Mouse (Mus musculus) heart, embryonic 10.5 days (tissue): ENCODE measurements at regions not wholly inside any gene's neighbourhood (a gene's known extent, or its start where the extent isn't known, plus 50 kb on each side); places are given as distances from the start of the nearest gene placed in this dataset.
A peak's percentile ranks its signal among the peaks of the same experiment; 100 is the strongest.
"Not testable (repeated sequence)": the region's sequence is repeated elsewhere in the genome, so short reads cannot be mapped to it uniquely, and the experiment has no call there.

Source experiments
- DNase-seq: peaks from one replicate; pipeline ENCODE4 v3.0.0-alpha.2; 2017; ENCODE audit warnings: low spot score
- H3K27ac ChIP-seq: fragments of 300-500 bp; sonication (generic); 2 replicates; pipeline ENCODE4 v1.5.1; 2016; ENCODE audit warnings: mild to moderate bottlenecking
- H3K27me3 ChIP-seq: fragments of 300-500 bp; sonication (generic); 2 replicates; pipeline ENCODE4 v1.6.1; 2016; ENCODE audit warnings: mild to moderate bottlenecking; ENCODE audit not compliant: poor library complexity, insufficient read depth, severe bottlenecking
- H3K36me3 ChIP-seq: fragments of 300-500 bp; sonication (generic); 2 replicates; pipeline ENCODE4 v1.6.1; 2016; ENCODE audit warnings: mild to moderate bottlenecking, moderate library complexity
- H3K4me1 ChIP-seq: fragments of 300-500 bp; sonication (generic); 2 replicates; pipeline ENCODE4 v1.6.1; 2016; ENCODE audit warnings: mild to moderate bottlenecking
- H3K4me3 ChIP-seq: fragments of 300-500 bp; sonication (generic); 2 replicates; pipeline ENCODE4 v1.5.1; 2016; ENCODE audit warnings: mild to moderate bottlenecking, moderate library complexity
- H3K9me3 ChIP-seq: fragments of 300-500 bp; sonication (generic); 2 replicates; pipeline ENCODE4 v1.6.1; 2016; ENCODE audit warnings: mild to moderate bottlenecking, moderate library complexity
- WGBS: fragments of 180-500 bp; shearing (Covaris S2); methylation state at CpG from one replicate; pipeline ENCODE4 v1.1.7; 2016; 5-methylcytosine and 5-hydroxymethylcytosine counted together

GRCm38 (mm10) chr16:86838457-86839337 is 515.3 kb upstream of the N6amt1 start:
- H3K27ac ChIP-seq, result peak overlapping the region; percentile 81
- 16% methylated on average over 6 of the region's 6 CpGs for WGBS

GRCm38 (mm10) chr16:86827645-86828044 is 526.3 kb upstream of the N6amt1 start:
- DNase-seq, result no peak
- H3K4me1 ChIP-seq, result no peaks in the 10 kb centered on the region
- no peak overlapping the region for H3K27ac ChIP-seq
- H3K36me3 ChIP-seq, result no peaks in the 10 kb centered on the region
- H3K9me3 ChIP-seq, result no peaks in the 10 kb centered on the region
- WGBS, result 49% methylated on average over 1 of the region's 1 CpGs
- H3K4me3 ChIP-seq, result no peak overlapping the region
- H3K27me3 ChIP-seq, result no peaks in the 10 kb centered on the region

More at GRCm38 (mm10) chr16:86838457-86839337, 515.3 kb upstream of the N6amt1 start:
- Histone ChIP-seq H3K9me3 (no peaks in the 10 kb centered on the region), H3K27me3 (no peaks in the 10 kb centered on the region), H3K4me3 (no peak overlapping the region), H3K36me3 (no peaks in the 10 kb centered on the region), H3K4me1 (peaks cover 26% of the 10 kb centered on the region)
- DNase-seq, result peak; percentile 75

GRCm38 (mm10) chr16:86826641-86827040 is 527.3 kb upstream of the N6amt1 start:
- Histone ChIP-seq H3K9me3 (no peaks in the 10 kb centered on the region), H3K27ac (no peak overlapping the region), H3K4me3 (no peak overlapping the region), H3K36me3 (no peaks in the 10 kb centered on the region), H3K4me1 (no peaks in the 10 kb centered on the region), H3K27me3 (no peaks in the 10 kb centered on the region)
- no peak for DNase-seq
- 79% methylated on average over 4 of the region's 4 CpGs for WGBS

- Histone ChIP-seq H3K9me3 (no peaks in the 10 kb centered on the region), H3K4me1 (0 out of 2 replicates have a peak, but pooled peaks cover 5% of the 10 kb centered on the region), H3K27me3 (no peaks in the 10 kb centered on the region), H3K36me3 (no peaks in the 10 kb centered on the region), H3K27ac (no peak overlapping the region), H3K4me3 (no peak overlapping the region)
- WGBS, result 62% methylated on average over 1 of the region's 1 CpGs
- no peak for DNase-seq
Measured at GRCm38 (mm10) chr16:86823496-86823895, 530.5 kb upstream of the N6amt1 start.

DNA sequence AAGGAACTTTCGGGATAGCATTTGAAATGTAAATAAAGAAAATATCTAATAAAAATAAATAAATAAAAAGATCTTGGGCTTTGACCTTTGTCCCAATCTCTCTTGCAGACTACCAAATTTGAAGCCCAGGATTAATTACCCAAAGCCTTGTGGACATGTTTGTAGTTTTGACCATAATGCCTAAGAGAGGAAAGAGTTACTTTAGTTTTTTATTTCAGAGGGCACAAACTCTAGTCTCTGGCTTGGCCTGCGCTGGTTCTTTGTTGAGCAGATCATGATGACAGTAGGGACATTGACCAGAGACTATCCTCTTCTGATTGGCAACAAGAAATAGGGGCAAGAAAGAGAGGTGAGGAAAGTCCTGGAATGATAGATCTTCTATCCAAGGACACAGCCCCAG is 532.4 kb upstream of the N6amt1 start:
- DNase-seq, result no peak
- whole genome bisulfite sequencing, result 82% methylated on average over 2 of the region's 2 CpGs
- H3K27ac ChIP-seq, result no peak overlapping the region
- H3K36me3 ChIP-seq, result no peaks in the 10 kb centered on the region
- peaks cover 18% of the 10 kb centered on the region for H3K4me1 ChIP-seq
- no peaks in the 10 kb centered on the region for H3K9me3 ChIP-seq
- no peaks in the 10 kb centered on the region for H3K27me3 ChIP-seq
- H3K4me3 ChIP-seq, result no peak overlapping the region

- H3K36me3 ChIP-seq, H3K4me3 ChIP-seq, H3K27me3 ChIP-seq, H3K27ac ChIP-seq, H3K9me3 ChIP-seq, DNase-seq: not testable (repeated sequence)
- peaks cover 18% of the 10 kb centered on the region for H3K4me1 ChIP-seq
- 56% methylated on average over 1 of the region's 1 CpGs for WGBS
Measured at GRCm38 (mm10) chr16:86818639-86819038, 535.3 kb upstream of the N6amt1 start.

GRCm38 (mm10) chr16:86816763-86817593 is 537.0 kb upstream of the N6amt1 start:
- Histone ChIP-seq H3K4me3 (no peak overlapping the region), H3K27me3 (no peaks in the 10 kb centered on the region), H3K4me1 (peaks cover 18% of the 10 kb centered on the region), H3K36me3 (no peaks in the 10 kb centered on the region), H3K27ac (peak overlapping the region; percentile 69; the same call in 1 of the 2 replicates), H3K9me3 (no peaks in the 10 kb centered on the region)
- WGBS, result 36% methylated on average over 8 of the region's 8 CpGs
- no peak for DNase-seq

DNA sequence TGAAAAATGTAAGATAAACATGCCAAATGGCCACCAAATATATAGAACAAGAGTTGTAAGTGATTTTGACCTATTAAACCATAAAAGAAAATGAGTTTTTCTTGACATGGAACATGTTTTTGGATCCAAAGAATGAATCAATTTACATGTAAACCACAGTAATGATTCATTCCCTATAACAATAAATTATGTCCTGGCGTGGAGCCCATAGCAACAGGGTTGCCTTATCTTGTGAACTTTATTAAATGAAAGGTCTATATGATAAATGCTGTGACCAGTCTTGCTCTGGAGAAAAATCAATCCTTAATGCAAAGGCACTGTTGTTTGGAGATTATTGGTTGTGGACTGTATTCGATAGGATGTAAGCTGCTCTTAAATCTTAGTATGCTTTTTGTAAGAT is 538.0 kb upstream of the N6amt1 start:
- 86% methylated on average over 2 of the region's 2 CpGs for WGBS
- H3K27me3 ChIP-seq, result no peaks in the 10 kb centered on the region
- H3K4me1 ChIP-seq, result peaks cover 18% of the 10 kb centered on the region
- no peaks in the 10 kb centered on the region for H3K9me3 ChIP-seq
- no peak overlapping the region for H3K27ac ChIP-seq
- no peak overlapping the region for H3K4me3 ChIP-seq
- DNase-seq, result no peak
- no peaks in the 10 kb centered on the region for H3K36me3 ChIP-seq

DNA sequence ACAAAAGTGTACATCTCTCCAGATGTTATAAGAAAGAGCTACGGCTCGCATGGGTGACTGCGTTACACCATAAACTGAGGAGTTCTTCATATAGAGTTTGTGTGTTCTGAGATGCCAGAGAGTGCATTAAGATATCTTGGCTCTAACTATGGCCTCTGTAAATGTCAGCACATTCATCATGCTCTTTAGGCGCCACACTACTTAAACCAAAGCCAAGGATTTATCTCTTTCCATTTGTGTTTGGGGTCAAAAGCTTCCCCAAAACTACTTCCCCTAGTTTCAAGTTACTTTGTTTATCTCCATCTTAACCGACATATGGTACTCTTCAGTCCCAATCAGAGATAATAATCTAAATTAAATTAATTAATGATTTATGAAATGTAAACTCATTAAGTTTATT is 541.3 kb upstream of the N6amt1 start:
- no peaks in the 10 kb centered on the region for H3K36me3 ChIP-seq
- WGBS, result 71% methylated on average over 5 of the region's 5 CpGs
- no peak overlapping the region for H3K4me3 ChIP-seq
- no peaks in the 10 kb centered on the region for H3K9me3 ChIP-seq
- peaks cover 11% of the 10 kb centered on the region for H3K4me1 ChIP-seq
- no peak overlapping the region for H3K27ac ChIP-seq
- no peak for DNase-seq
- H3K27me3 ChIP-seq, result no peaks in the 10 kb centered on the region

- DNase-seq, result no peak
- Histone ChIP-seq H3K36me3 (no peaks in the 10 kb centered on the region), H3K9me3 (no peaks in the 10 kb centered on the region), H3K27me3 (no peaks in the 10 kb centered on the region), H3K4me1 (no peaks in the 10 kb centered on the region), H3K4me3 (no peak overlapping the region), H3K27ac (no peak overlapping the region)
- WGBS, result 81% methylated on average over 5 of the region's 5 CpGs
Measured at GRCm38 (mm10) chr16:86808644-86809324, 545.2 kb upstream of the N6amt1 start.

GRCm38 (mm10) chr16:86806374-86806773 is 547.6 kb upstream of the N6amt1 start:
- WGBS, result 70% methylated on average over 2 of the region's 2 CpGs
- DNase-seq, result no peak
- Histone ChIP-seq H3K27ac (no peak overlapping the region), H3K36me3 (no peaks in the 10 kb centered on the region), H3K9me3 (no peaks in the 10 kb centered on the region), H3K4me1 (no peaks in the 10 kb centered on the region), H3K27me3 (no peaks in the 10 kb centered on the region), H3K4me3 (no peak overlapping the region)

DNA sequence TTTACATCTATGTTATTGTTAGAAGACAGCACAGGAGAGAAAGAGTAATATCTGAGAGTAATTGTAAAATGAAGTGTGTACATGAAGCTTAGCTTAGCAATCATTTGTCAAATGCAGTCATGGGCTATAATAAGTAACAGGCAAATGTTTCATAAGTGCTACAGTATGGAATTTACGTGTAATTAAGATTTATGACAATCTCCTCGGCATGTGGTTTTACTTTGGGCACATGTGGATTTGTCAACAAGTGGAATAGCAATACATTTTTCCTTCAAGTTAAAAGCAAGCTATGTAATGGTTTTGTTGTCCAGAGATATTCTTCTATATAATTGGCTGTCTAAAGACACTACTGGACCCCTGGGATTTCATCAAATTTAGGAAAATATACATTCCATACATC is 577.9 kb upstream of the N6amt1 start:
- no peaks in the 10 kb centered on the region for H3K4me1 ChIP-seq
- H3K4me3 ChIP-seq, result no peak overlapping the region
- H3K27me3 ChIP-seq, result no peaks in the 10 kb centered on the region
- no peaks in the 10 kb centered on the region for H3K9me3 ChIP-seq
- H3K27ac ChIP-seq, result no peak overlapping the region
- WGBS, result 77% methylated on average over 2 of the region's 2 CpGs
- no peak for DNase-seq
- H3K36me3 ChIP-seq, result no peaks in the 10 kb centered on the region

GRCm38 (mm10) chr16:86772586-86772985 is 581.4 kb upstream of the N6amt1 start:
- Histone ChIP-seq H3K27me3 (no peaks in the 10 kb centered on the region), H3K27ac (no peak overlapping the region), H3K36me3 (no peaks in the 10 kb centered on the region), H3K9me3 (no peaks in the 10 kb centered on the region), H3K4me3 (no peak overlapping the region), H3K4me1 (no peaks in the 10 kb centered on the region)
- no peak for DNase-seq
- whole genome bisulfite sequencing, result 34% methylated on average over 1 of the region's 1 CpGs
